In the genomic region with DNA sequence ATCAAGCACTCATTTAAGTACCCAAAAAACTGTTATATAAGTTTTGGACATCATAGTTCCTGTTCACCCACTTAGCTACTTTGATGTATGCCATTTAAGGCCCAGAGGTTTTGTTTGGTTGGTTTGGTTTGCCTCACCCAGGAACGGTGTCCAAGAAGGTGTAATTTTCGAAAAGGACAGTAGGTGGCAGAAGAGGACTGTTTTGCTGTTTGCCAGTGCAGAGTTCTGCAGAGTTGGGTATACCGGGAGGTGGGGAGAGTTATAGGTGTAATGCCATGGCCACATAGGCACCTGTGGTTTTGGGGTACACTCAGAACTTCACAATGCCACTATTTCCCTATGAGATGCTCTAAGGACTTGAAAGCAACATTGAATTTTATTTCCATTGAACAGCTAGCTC, we compare ENCODE assay signal across 8 mouse cellular contexts. TPM values are rescaled to one million over a fixed set of nuclear protein-coding genes. Genes with fewer than 3 reads are reported as not detected.
DNase-seq lines count a peak whose midpoint lies in the region; ATAC-seq and TF ChIP-seq lines count a peak whose summit lies in the region.

No protein-coding gene starts in this region.

- no peaks in the 10 kb centered on the region for H3K79me2 ChIP-seq in heart, adult 2 months (replicated peaks; ENCODE audit: control insufficient read depth, insufficient read depth, low read length)

- DNase-seq in heart, adult 2 months, result peak; percentile 58 to 61
- no peak for DNase-seq in heart, embryonic 10.5 days (ENCODE audit: low spot score)
- peak; percentile 85 to 91 for DNase-seq in cerebellum, postnatal 14 days
- peak; percentile 74 to 86 for DNase-seq in frontal cortex, postnatal 36 days (ENCODE audit: low spot score in 2 of 2)
- peak; percentile 39 for DNase-seq in kidney, adult 11 months
- DNase-seq in left cerebral cortex, postnatal 36 days (ENCODE audit: low spot score in 2 of 2), result peak; percentile 38 to 67
- peak; percentile 41 for DNase-seq in spleen, adult 12 weeks (ENCODE audit: low spot score)

- WGBS in heart, adult 2 months, result under 1% methylated on average over 3 of the region's 3 CpGs
- WGBS in heart, embryonic 10.5 days, result 3% methylated on average over 3 of the region's 3 CpGs
- 2% methylated on average over 3 of the region's 3 CpGs for WGBS in midbrain, embryonic 12.5 days

- TF ChIP-seq POLR2A in heart, adult 2 months (IDR thresholded peaks at IDR 0.05; ENCODE audit: insufficient read depth, low read depth, low read length), result no peak

- TF ChIP-seq CTCF in heart, adult 2 months (IDR thresholded peaks at IDR 0.05), result peak; percentile 99

- H3K9ac ChIP-seq in heart, adult 2 months (ENCODE audit: low read depth, low read length), result no peak overlapping the region
- H3K9ac ChIP-seq in midbrain, embryonic 12.5 days (replicated peaks), result no peak overlapping the region

- H3K27me3 ChIP-seq in heart, adult 2 months (ENCODE audit: control insufficient read depth, insufficient read depth, low read length), result no peaks in the 10 kb centered on the region
- H3K27me3 ChIP-seq in heart, embryonic 10.5 days (ENCODE audit: insufficient read depth, poor library complexity, severe bottlenecking), result no peaks in the 10 kb centered on the region
- no peaks in the 10 kb centered on the region for H3K27me3 ChIP-seq in midbrain, embryonic 12.5 days

- H3K36me3 ChIP-seq in heart, adult 2 months (ENCODE audit: control insufficient read depth, insufficient read depth, low read length), result no peaks in the 10 kb centered on the region
- H3K36me3 ChIP-seq in heart, embryonic 10.5 days, result no peaks in the 10 kb centered on the region
- H3K36me3 ChIP-seq in midbrain, embryonic 12.5 days, result no peaks in the 10 kb centered on the region

- no peak overlapping the region for H3K27ac ChIP-seq in heart, adult 2 months
- H3K27ac ChIP-seq in heart, embryonic 10.5 days, result no peak overlapping the region
- no peak overlapping the region for H3K27ac ChIP-seq in midbrain, embryonic 12.5 days (replicated peaks)

- TF ChIP-seq EP300 in heart, adult 2 months (IDR thresholded peaks at IDR 0.05; ENCODE audit: insufficient read depth, low read depth, low read length), result peak; percentile 77; the same call in 1 of the 2 replicates

- no peak overlapping the region for H3K4me2 ChIP-seq in midbrain, embryonic 12.5 days (replicated peaks)

- H3K4me1 ChIP-seq in heart, adult 2 months (ENCODE audit: control insufficient read depth, insufficient read depth, low read length), result no peaks in the 10 kb centered on the region; the same call in 1 of the 2 replicates
- no peaks in the 10 kb centered on the region for H3K4me1 ChIP-seq in heart, embryonic 10.5 days
- H3K4me1 ChIP-seq in midbrain, embryonic 12.5 days, result no peaks in the 10 kb centered on the region

- peak; percentile 41; the same call in 1 of the 2 replicates for ATAC-seq in midbrain, embryonic 12.5 days (ENCODE audit: low FRiP score, low read depth)

- H3K9me3 ChIP-seq in heart, embryonic 10.5 days, result no peaks in the 10 kb centered on the region
- H3K9me3 ChIP-seq in midbrain, embryonic 12.5 days, result no peaks in the 10 kb centered on the region

- H3K4me3 ChIP-seq in heart, adult 2 months, result no peak overlapping the region
- no peak overlapping the region for H3K4me3 ChIP-seq in heart, embryonic 10.5 days
- H3K4me3 ChIP-seq in midbrain, embryonic 12.5 days, result no peak overlapping the region

- intact Hi-C loops in heart, adult 2 months (cut with DNase I), result loop anchor here (1.0 to 5.0 kb wide), 3 partner anchors 104 to 329 kb away; partner anchors contain the start of gene Iqgap2
- intact Hi-C loops in left cerebral cortex, postnatal 36 days (cut with DNase I), result loop anchor here (1.0 to 10.0 kb wide), 3 partner anchors 104 to 381 kb away; no protein-coding TSS in a partner anchor

RNA-seq across cellular contexts. Expression of gene F2rl1, which starts 38.7 kb away (rescaled TPM):
- under 1 TPM; 0.41 to 0.63 TPM for total RNA-seq in heart, adult 2 months (2021)
- 0.91 and 1.2 TPM in 2 replicates for polyA plus RNA-seq in heart, adult 2 months (2012; rRNA removed)
- 0.23 TPM in 1 of 2 replicates, not detected in the other for polyA plus RNA-seq in heart, embryonic 10.5 days (2016; fragmentation: Nextera tagmentation; extraction: Ambion mirVana)
- total RNA-seq in left cerebral cortex, postnatal 36 days (2021), result under 1 TPM; 0.32 to 0.57 TPM
- polyA plus RNA-seq in midbrain, embryonic 12.5 days (2016; fragmentation: Nextera tagmentation; extraction: Ambion mirVana), result 0.10 and 0.17 TPM in 2 replicates

RNA-seq across cellular contexts. Expression of gene F2r, which starts 54.6 kb away (rescaled TPM):
- 10 to 100 TPM; 23.6 to 23.8 TPM for total RNA-seq in heart, adult 2 months (2021)
- 19.3 and 20.4 TPM in 2 replicates for polyA plus RNA-seq in heart, adult 2 months (2012; rRNA removed)
- polyA plus RNA-seq in heart, embryonic 10.5 days (2016; fragmentation: Nextera tagmentation; extraction: Ambion mirVana), result 159 and 166 TPM in 2 replicates
- total RNA-seq in left cerebral cortex, postnatal 36 days (2021), result 1 to 10 TPM; 4.1 to 4.3 TPM
- 106 and 110 TPM in 2 replicates for polyA plus RNA-seq in midbrain, embryonic 12.5 days (2016; fragmentation: Nextera tagmentation; extraction: Ambion mirVana)
